Mouse (Mus musculus) hindbrain, embryonic 11.5 days (tissue): ENCODE measurements around the gene Exoc2. TPM values are rescaled to one million over a fixed set of nuclear protein-coding genes. Genes with fewer than 3 reads are reported as not detected.

Experiments used
- ATAC-seq: fragments of 200-750 bp; cut with Nextera tagmentation; 2 replicates; pipeline ENCODE4 v1.8.0; 2017; ENCODE audit warnings: mild to moderate bottlenecking, moderate TSS enrichment, moderate library complexity; ENCODE audit not compliant: low FRiP score
- DNase-seq: peaks from one replicate; pipeline ENCODE4 v3.0.0-alpha.2; 2015; ENCODE audit warnings: low spot score
- H3K27ac ChIP-seq: fragments of 300-500 bp; sonication (generic); 2 replicates; pipeline ENCODE4 v1.5.1; 2014; ENCODE audit warnings: mild to moderate bottlenecking, low read depth, low read length
- H3K27me3 ChIP-seq: fragments of 300-500 bp; sonication (generic); 2 replicates; pipeline ENCODE4 v1.6.1; 2014; ENCODE audit warnings: mild to moderate bottlenecking, low read length, moderate library complexity, mixed read lengths; ENCODE audit not compliant: control insufficient read depth, insufficient read depth
- H3K36me3 ChIP-seq: fragments of 300-500 bp; sonication (generic); 2 replicates; pipeline ENCODE4 v1.6.1; 2014; ENCODE audit warnings: mild to moderate bottlenecking, low read length, moderate library complexity, mixed read lengths; ENCODE audit not compliant: control insufficient read depth, insufficient read depth
- H3K4me1 ChIP-seq: fragments of 300-500 bp; sonication (generic); replicated peaks from 2 replicates; pipeline ENCODE4 v1.6.1; 2014; ENCODE audit warnings: low read length, mixed read lengths; ENCODE audit not compliant: control insufficient read depth, insufficient read depth
- H3K4me2 ChIP-seq: fragments of 300-500 bp; sonication (generic); replicated peaks from 2 replicates; pipeline ENCODE4 v1.6.1; 2014; ENCODE audit warnings: mild to moderate bottlenecking, low read depth, low read length
- H3K4me3 ChIP-seq: fragments of 300-500 bp; sonication (generic); 2 replicates; pipeline ENCODE4 v1.5.1; 2014; ENCODE audit warnings: low read depth, low read length
- H3K9ac ChIP-seq: fragments of 300-500 bp; sonication (generic); 2 replicates; pipeline ENCODE4 v1.6.1; 2014; ENCODE audit warnings: low read depth, low read length
- H3K9me3 ChIP-seq: fragments of 300-500 bp; sonication (generic); 2 replicates; pipeline ENCODE4 v1.6.1; 2016; ENCODE audit warnings: low read length; ENCODE audit not compliant: control insufficient read depth
- WGBS: fragments of 180-500 bp; shearing (Covaris S2); extraction: QIAGEN DNeasy Blood & Tissue Kit; methylation state at CpG from one replicate; pipeline ENCODE4 v1.1.7; 2014; 5-methylcytosine and 5-hydroxymethylcytosine counted together
- polyA plus RNA-seq: library from polyadenylated mRNA; unstranded; fragments of >200 nt; fragmentation: Nextera tagmentation; extraction: Ambion mirVana; gene quantifications from 2 replicates; pipeline ENCODE4 v1.2.1, GENCODE M21; 2014

Gene Exoc2
- polyA plus RNA-seq, 1 experiment from 2014 or later: 41.2 TPM

GRCm38 (mm10) chr13:30981666-30982065 is 7.8 kb upstream of the Exoc2 start:
- Histone ChIP-seq H3K36me3 (no peaks in the 10 kb centered on the region), H3K4me1 (no peaks in the 10 kb centered on the region), H3K9ac (no peak overlapping the region), H3K4me3 (no peak overlapping the region), H3K9me3 (no peaks in the 10 kb centered on the region), H3K27me3 (no peaks in the 10 kb centered on the region; the same call in 1 of the 2 replicates), H3K27ac (no peak overlapping the region), H3K4me2 (no peak overlapping the region)
- ATAC-seq: no peak
- 64% methylated on average over 1 of the region's 1 CpGs for WGBS
- peak; percentile 46 for DNase-seq

DNA sequence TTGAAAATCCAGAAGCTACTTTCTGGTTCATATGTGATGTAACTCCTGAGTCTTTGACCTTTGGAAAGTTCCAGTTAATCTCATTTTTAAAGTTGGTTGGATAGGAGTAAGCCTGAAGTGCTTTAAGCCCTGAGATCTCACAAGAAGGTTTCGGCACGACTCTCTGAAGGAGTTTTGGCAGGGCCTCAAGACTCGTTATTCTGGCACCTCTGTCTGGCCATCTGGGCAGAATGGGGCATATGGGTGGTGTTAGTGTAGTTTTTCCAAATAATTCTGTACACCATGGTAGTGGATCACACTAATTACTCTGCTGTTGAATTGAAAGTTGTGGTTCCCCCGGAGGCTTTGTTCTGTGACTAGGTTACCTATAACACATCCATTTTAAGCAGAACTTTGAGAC is 4.3 kb upstream of the Exoc2 start:
- no peak for ATAC-seq
- WGBS: 78% methylated on average over 4 of the region's 4 CpGs
- no peak overlapping the region for H3K4me3 ChIP-seq

GRCm38 (mm10) chr13:30976536-30977084 is 2.7 kb upstream of the Exoc2 start:
- Histone ChIP-seq H3K4me2 (no peak overlapping the region), H3K9ac (no peak overlapping the region), H3K36me3 (no peaks in the 10 kb centered on the region), H3K9me3 (no peaks in the 10 kb centered on the region), H3K4me3 (no peak overlapping the region), H3K27me3 (no peaks in the 10 kb centered on the region), H3K4me1 (0 out of 2 replicates have a peak, but pooled peaks cover 2% of the 10 kb centered on the region), H3K27ac (no peak overlapping the region)
- WGBS: 66% methylated on average over 8 of the region's 8 CpGs
- no peak for ATAC-seq
- no peak for DNase-seq

More for the DNA sequence above, 4.3 kb upstream of the Exoc2 start:
- DNase-seq: no peak
- Histone ChIP-seq H3K4me1 (0 out of 2 replicates have a peak, but pooled peaks cover 2% of the 10 kb centered on the region), H3K9me3 (no peaks in the 10 kb centered on the region), H3K4me2 (no peak overlapping the region), H3K36me3 (no peaks in the 10 kb centered on the region), H3K27ac (no peak overlapping the region), H3K9ac (no peak overlapping the region), H3K27me3 (no peaks in the 10 kb centered on the region)

GRCm38 (mm10) chr13:30974247-30974630 is 346 bp upstream of the Exoc2 start:
- H3K4me2 ChIP-seq: peak overlapping the region; percentile 41
- peak overlapping the region; percentile 86 for H3K4me3 ChIP-seq
- no peak overlapping the region for H3K27ac ChIP-seq
- no peak for DNase-seq
- H3K4me1 ChIP-seq: 0 out of 2 replicates have a peak, but pooled peaks cover 2% of the 10 kb centered on the region
- H3K36me3 ChIP-seq: no peaks in the 10 kb centered on the region
- peak; percentile 76 for ATAC-seq
- H3K27me3 ChIP-seq: no peaks in the 10 kb centered on the region
- H3K9ac ChIP-seq: peak overlapping the region; percentile 70
- H3K9me3 ChIP-seq: no peaks in the 10 kb centered on the region
- 17% methylated on average over 5 of the region's 5 CpGs for WGBS

DNA sequence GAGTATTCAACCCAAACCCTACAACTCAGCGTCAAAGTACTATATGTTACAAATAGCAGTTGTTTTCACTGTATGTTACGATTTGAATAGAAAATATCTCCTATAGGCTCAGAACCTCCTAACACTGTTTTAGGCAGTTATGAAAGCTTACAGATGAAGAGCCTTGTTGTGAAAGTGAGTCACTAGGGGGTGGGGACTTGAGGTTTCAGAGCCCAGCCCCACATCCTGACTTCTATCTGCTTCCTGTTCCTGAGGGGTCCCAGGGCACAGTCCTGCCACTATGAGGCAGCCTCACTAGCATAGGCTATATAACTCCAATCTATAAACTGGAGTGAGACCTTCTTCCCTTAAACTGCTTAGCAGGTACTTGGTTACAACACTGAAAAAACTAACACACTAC is 1.8 kb downstream of the Exoc2 start:
- ATAC-seq: no peak
- Histone ChIP-seq H3K4me2 (no peak overlapping the region), H3K4me3 (no peak overlapping the region), H3K27me3 (no peaks in the 10 kb centered on the region), H3K9ac (no peak overlapping the region), H3K4me1 (0 out of 2 replicates have a peak, but pooled peaks cover 2% of the 10 kb centered on the region), H3K36me3 (no peaks in the 10 kb centered on the region), H3K9me3 (no peaks in the 10 kb centered on the region), H3K27ac (no peak overlapping the region)
- 96% methylated on average over 2 of the region's 2 CpGs for WGBS
- no peak for DNase-seq

DNA sequence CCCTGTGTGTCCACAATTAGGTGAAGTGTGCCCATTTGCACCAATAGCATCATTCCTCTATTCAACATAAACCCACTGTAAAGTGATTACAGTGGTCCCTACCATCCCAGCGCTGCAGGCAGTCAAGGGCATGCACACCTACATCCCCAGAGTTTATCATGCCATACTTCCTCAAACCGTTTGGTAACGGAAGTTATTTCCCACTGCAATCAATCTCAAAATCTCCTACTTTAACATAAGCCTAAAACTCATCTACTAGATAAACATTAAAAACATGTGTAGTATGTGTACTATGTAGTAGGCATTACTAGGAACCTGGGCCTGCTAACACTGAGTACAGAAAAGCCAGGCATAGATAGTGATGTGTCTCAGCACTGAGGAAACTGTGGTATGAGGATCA is 2.8 kb downstream of the Exoc2 start:
- 90% methylated on average over 3 of the region's 3 CpGs for WGBS
- Histone ChIP-seq H3K4me3 (no peak overlapping the region), H3K9ac (no peak overlapping the region), H3K4me2 (no peak overlapping the region), H3K4me1 (peaks cover 2% of the 10 kb centered on the region; the same call in 1 of the 2 replicates), H3K9me3 (no peaks in the 10 kb centered on the region), H3K27ac (no peak overlapping the region), H3K27me3 (no peaks in the 10 kb centered on the region), H3K36me3 (no peaks in the 10 kb centered on the region)
- no peak for ATAC-seq
- DNase-seq: no peak

DNA sequence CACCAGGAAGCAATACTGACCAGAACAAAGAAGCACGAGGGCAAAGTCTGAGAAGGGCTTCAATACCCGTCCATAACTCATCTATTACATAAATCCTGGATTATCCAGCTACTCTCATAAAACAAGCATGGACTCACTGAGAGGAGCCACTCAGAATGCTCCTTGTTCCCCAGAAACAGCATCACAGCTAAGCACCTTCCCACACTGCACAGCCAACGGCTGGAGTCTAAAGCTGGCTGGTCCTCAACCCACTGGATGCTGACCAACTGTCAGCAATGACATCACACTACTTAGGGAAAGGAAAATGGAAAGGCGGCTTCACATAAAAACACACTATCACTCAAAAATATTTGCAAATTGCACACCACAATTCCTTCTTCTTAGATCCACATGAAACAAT is 5.6 kb downstream of the Exoc2 start:
- no peaks in the 10 kb centered on the region; the same call in 1 of the 2 replicates for H3K4me1 ChIP-seq
- no peaks in the 10 kb centered on the region for H3K27me3 ChIP-seq
- no peak for ATAC-seq
- no peak overlapping the region for H3K27ac ChIP-seq
- no peaks in the 10 kb centered on the region for H3K36me3 ChIP-seq
- DNase-seq: no peak
- H3K4me3 ChIP-seq: no peak overlapping the region
- H3K9ac ChIP-seq: no peak overlapping the region
- H3K4me2 ChIP-seq: no peak overlapping the region
- WGBS: 78% methylated on average over 4 of the region's 4 CpGs
- H3K9me3 ChIP-seq: no peaks in the 10 kb centered on the region

GRCm38 (mm10) chr13:30966507-30966911 is 7.4 kb downstream of the Exoc2 start:
- no peak overlapping the region for H3K27ac ChIP-seq
- ATAC-seq (peak; percentile 69), DNase-seq (peak; percentile 59)
- H3K27me3 ChIP-seq: no peaks in the 10 kb centered on the region
- no peak overlapping the region for H3K9ac ChIP-seq
- no peaks in the 10 kb centered on the region for H3K9me3 ChIP-seq
- no peak overlapping the region for H3K4me3 ChIP-seq
- peak overlapping the region; percentile 32; the same call in 1 of the 2 replicates for H3K4me2 ChIP-seq
- H3K36me3 ChIP-seq: no peaks in the 10 kb centered on the region
- WGBS: 14% methylated on average over 10 of the region's 10 CpGs
- no peaks in the 10 kb centered on the region; the same call in 1 of the 2 replicates for H3K4me1 ChIP-seq

DNA sequence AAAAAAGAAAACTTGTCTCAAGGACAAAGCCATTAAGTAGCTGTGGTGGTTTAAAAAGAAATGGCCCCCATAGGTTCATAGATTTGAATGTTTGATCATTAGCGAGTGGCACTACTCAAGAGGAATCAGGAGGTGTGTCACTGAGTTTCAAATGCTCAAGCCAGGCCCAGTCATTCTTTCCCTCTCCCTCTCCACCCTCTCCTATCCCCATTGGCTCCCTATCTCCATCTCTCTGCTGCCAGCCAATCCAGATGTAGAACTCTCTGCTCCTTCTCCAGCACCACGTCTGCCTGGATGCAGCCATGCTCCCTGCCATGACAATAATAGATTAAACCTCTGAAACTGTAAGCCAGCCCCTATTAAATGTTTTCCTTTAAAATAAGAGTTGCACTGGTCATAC is 12.0 kb downstream of the Exoc2 start:
- WGBS: 75% methylated on average over 2 of the region's 2 CpGs
- Histone ChIP-seq H3K9me3 (no peaks in the 10 kb centered on the region), H3K4me2 (no peak overlapping the region), H3K4me3 (no peak overlapping the region), H3K27ac (no peak overlapping the region), H3K9ac (no peak overlapping the region), H3K27me3 (no peaks in the 10 kb centered on the region), H3K36me3 (no peaks in the 10 kb centered on the region), H3K4me1 (no peaks in the 10 kb centered on the region; the same call in none of the 2 replicates)
- DNase-seq (no peak), ATAC-seq (no peak)
